Mouse (Mus musculus) large intestine, adult 2 months (tissue): ENCODE measurements around the gene Ptger3. TPM values are rescaled to one million over a fixed set of nuclear protein-coding genes. Genes with fewer than 3 reads are reported as not detected.

ENCODE experiments used
- DNase-seq: peaks from one replicate; pipeline ENCODE4 v3.0.0-alpha.2; 2012; ENCODE audit warnings: low read depth, low spot score
- WGBS: fragments of 180-500 bp; shearing (Covaris S2); methylation state at CpG from one replicate; pipeline ENCODE4 v1.1.7; 2018; 5-methylcytosine and 5-hydroxymethylcytosine counted together
- polyA plus RNA-seq: library from polyadenylated mRNA; depleted of rRNA; stranded (reverse); fragments of >200 nt; gene quantifications from 2 replicates; pipeline ENCODE4 v1.2.3, GENCODE M21; 2012

The Ptger3 gene
- polyA plus RNA-seq, 1 experiment: 2.7 TPM

DNA sequence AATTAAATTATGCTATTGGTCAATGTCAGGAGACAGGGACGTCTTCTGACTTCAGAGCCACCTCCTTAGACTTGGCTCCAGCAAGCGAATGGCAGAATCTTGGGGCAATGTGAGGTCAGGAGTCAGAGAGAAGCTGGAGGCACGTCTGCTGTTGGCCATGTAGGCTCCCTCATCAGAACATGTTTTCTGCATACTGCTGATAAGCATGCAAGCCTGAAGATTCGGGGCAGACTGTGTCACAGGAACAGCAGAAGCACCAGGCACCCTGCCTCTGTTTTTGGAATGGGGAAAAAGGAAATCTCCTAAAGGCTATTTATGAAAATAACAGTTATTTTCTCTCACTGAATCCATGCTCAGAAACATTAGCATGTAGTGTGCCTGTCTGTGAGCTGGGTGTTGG is 13.6 kb downstream of the Ptger3 start:
- 85% methylated on average over 4 of the region's 4 CpGs for WGBS
- no peak for DNase-seq

DNA sequence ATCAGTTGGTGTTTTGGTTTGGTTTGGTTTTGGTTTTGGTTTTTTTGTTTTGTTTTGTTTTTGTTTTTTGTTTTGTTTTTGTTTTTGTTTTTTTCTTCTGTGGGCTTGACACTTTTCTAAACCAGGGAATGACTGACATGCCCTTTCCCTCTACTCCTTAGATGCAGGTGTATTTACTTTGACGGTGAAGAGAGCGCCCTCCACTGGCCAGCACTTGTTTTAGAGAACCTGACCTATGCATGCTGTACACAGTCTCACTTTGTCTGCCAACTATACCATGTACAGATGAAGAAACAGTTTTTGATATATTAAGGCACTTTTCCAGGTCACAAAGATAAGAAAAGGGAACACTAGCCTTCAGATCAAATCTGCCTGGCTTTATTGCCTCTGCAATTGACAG is 15.1 kb downstream of the Ptger3 start:
- 32% methylated on average over 2 of the region's 2 CpGs for WGBS

DNA sequence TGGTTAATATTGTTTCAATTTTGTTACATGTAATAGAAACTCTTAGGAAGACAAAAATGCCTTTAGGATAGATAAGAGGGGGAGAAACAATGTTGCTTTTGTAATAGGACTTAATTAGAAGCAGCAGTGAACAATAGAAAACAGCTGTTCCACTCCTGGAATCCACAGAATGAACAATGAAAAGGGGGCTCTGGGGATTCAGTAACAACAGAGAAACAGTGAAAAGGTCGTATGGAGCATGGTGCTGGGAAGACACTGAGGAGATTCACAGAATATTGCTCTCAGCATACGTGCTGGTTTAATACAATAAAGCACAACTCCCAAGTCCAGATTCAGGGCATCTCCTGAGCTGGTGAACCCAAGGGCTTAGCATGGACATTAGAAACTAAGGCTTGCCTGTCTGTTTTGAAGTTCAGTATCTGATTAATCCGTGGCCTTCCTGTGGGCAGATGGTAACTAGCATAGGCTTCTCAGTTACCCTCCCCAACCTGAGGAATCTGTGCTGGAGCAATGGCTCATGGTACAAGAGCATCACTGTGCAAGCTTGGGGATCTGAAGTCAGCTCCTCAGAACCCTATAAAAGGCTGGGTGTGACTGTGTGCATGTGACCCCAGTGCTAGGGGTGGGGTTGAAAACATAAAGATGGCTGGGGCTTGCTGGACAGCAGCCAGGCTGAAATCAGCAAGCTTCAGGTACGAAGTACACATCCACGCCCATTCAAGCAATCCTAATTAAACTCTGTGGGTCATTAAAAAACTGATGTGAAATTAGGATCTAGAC is 16.1 kb downstream of the Ptger3 start:
- WGBS: 31% methylated on average over 5 of the region's 5 CpGs
- peak; percentile 87 for DNase-seq

More for the DNA sequence above, 15.1 kb downstream of the Ptger3 start:
- no peak for DNase-seq

DNA sequence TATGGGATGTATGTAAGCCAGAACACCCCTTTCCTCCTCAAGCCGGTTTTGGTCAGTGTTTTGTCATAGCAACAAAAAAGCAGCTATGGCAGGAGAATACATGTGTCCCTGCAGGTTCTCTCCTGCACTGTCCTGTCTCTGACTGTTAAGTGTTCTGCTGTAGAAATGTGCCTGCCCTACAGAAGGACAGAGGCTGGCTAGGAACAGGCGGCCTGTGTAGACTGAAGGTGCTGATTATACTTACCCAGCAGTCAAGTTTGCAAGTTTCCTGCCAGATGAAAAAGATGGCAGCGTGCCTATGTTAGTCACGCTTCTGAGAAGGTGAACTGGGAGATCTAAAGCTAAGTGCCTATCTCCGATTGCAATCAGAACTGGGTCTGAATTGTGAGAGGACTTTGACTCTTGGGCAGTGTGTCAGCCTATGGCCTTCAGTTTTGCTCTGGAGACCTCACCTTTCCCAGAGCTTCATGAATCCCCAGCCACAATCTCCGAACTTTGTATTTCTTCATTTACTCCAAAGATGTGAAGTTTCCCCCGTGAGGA is 31.2 kb downstream of the Ptger3 start:
- 37% methylated on average over 7 of the region's 7 CpGs for whole genome bisulfite sequencing
- peak; percentile 45 for DNase-seq

DNA sequence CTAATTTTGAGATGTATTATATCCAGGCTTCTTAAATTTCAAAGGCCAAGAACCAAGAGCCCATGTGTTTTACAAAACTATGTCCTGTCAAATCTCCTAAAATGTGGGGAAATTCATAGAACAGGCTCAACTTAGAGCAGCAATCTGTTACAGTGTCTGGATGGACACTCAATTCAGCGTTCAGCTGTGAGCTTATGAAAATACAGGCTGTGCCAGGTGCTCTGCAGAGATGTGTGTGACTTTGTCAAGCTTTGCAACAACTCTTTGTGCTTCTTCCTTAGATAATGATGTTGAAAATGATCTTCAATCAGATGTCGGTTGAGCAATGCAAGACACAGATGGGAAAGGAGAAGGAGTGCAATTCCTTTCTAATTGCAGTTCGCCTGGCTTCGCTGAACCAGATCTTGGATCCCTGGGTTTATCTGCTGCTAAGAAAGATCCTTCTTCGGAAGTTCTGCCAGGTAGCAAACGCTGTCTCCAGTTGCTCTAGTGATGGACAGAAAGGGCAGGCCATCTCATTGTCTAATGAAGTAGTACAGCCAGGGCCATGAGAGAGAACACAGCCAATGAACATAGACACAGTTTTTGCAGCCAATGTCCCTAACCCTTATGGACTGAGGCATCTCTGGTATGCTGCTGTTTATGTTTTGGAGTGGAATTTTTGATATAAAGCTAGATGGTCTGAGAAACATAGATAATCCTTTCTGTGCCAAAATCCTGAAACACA is 38.2 kb downstream of the Ptger3 start:
- WGBS: 82% methylated on average over 6 of the region's 6 CpGs
- no peak for DNase-seq

DNA sequence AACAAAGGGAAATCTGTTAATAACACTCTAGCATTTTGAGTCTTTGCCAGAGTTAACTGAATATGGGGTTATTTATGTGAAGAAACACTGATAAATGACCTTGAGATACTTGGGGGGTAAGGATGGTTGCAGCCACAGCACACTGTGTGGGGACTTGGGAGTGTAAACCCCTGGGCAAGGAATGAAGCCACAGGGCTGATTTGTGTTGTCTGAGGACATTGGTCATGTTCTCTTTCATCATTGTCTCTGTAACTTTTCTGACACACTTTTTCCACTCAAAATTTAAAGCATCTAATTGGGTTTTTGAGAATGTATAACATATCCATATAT is 38.7 kb downstream of the Ptger3 start:
- DNase-seq: no peak

DNA sequence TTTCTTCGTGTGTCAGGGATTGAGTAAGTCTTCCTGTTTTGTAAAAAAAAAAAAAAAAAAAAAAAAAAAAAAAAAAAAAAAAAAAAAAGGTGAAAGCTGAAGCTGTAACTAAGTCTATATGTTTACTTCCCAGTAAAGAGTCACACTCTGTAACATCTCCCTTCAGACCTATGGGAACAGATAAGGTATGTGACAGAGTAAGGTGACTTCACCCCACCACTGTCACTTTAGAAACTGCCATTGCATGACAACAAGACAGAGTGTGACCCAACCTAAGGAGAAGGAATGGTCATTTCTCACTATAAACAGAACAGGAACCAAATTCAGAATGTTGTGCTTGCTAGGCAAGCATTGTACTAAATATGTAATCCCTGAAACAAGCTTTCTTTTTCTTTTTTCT is 46.9 kb downstream of the Ptger3 start:
- DNase-seq: no peak
- 26% methylated on average over 1 of the region's 1 CpGs for WGBS

DNA sequence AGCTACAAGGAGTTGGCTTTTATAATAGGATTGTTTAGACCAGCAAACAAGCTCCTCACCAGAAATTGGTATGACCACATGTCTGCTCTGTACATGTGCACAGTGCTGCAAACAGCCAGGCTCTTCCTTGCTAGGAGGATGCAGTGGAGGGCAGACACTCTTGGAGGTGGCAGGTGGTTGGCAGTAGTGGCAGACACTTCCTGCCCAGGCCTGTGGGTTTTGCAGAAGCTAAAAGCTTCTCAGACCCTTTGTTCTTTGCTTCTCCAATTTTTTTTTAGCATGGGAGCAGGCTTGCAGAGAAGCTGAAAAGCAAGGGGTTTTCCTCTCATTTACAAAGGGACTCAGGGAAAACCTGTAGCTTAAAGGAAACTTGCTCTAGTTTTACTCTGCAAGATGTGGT is 50.3 kb downstream of the Ptger3 start:
- no peak for DNase-seq

DNA sequence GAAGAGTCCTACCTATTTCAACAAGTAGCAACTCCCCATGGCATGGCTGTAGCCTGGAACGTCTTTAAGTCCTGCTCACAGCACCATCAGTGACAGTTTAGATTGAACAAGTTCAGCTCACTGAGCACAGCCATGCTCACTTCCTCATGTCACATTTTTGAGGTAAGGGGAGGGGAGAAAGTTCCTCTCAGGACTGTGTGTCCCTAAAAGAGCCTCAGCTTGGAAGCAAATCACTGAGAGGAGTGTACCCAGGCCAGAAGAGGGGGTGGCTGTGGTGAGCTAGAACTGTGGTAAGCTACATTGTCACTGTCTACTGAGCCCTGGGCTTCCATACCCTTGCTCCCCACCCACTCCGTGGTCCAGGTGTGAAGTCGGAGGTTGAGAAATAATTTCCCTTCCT is 60.7 kb downstream of the Ptger3 start:
- DNase-seq: no peak
- 55% methylated on average over 3 of the region's 3 CpGs for whole genome bisulfite sequencing

DNA sequence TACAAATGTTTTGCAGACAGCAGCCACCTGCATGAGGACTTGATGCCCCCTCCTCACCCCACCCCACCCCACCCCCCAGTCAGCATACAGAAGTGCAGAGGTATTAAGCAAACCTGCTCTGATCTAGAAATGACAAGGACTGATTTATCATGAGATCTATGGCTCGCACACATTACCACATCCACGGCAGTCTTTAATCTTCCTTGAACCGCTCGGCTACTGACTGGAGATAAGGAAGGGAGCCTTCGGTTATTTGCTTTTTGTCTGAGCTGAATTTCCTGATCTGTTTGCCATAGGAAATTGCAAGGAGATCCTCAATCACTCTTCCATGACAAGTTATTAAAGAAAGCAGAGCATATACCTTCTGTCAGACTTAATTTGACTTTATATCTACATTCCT is 64.0 kb downstream of the Ptger3 start:
- no peak for DNase-seq
- WGBS: 35% methylated on average over 5 of the region's 5 CpGs

DNA sequence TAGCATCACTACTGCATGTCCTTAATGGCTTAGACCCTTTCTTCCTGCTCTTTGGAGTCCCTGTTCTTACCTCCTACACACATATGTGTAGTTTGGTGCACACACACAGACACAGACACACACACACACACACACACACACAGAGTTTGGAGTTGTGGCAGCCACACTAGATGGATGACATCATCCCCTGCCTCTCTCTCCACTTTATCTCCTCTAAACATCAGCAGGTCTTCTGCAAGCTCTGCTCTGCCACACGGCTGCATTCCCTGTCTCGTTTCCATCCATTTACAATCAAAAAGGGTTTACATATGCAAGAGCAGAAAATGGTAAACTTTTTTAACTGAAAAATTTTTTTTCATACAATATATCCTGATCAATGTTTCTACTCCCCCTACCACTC is 64.7 kb downstream of the Ptger3 start:
- 72% methylated on average over 2 of the region's 2 CpGs for WGBS
- no peak for DNase-seq

DNA sequence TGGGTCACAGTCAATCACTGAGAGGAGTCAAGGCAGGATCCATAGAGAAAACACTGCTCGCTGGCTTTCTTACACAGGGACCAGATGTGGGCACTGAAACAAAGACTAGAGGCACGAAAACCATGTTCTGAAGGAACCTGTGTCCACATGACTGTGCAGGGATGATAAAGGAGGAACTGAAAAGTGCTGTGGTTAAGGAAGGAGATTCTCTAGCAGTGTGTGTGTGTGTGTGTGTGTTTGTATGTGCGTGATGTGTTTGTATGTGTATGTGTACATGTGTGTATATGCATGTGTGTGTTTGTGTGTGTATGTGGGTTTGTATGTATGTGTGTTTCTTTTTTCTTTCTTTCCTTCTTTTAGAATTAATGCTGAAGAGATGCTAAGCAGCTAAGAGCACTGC is 67.7 kb downstream of the Ptger3 start:
- no peak for DNase-seq
- WGBS: 82% methylated on average over 3 of the region's 3 CpGs

DNA sequence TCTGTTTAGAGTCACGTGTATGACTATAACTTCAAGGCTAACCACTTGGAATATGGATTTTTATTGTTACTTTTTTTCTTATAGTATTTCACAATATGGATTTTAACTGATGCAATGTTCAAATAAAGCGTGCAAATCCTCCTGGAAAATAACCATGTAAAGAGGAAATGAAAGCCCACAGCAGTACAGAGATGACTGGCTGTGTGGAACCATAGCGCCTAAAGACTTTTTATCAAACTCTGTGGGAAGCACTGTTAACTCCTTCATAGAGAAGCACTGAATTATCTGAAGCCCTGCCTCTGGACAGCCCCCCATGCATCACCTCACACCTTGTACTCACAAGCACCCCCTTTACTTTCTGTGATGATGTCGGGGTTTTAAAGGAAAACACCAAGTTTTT is 69.0 kb downstream of the Ptger3 start:
- no peak for DNase-seq
- 77% methylated on average over 4 of the region's 4 CpGs for WGBS

DNA sequence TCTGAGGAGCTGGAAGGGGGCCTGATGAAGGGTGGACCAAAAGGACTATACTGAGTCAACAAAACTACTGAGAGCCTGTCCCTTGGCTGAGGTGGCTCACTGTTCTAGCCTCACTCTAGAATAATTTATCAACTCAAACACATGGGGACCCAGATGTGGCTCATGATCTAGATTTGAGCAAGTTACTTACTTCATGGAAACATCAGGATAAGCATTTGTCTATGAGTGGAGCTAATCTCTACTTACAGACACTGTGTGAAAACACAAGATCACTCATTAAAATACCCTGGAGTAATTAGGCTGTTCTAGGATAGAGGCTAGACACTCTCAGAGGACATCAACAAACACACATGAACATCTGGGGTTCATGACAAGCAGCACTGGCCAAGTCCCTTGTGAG is 70.2 kb downstream of the Ptger3 start:
- DNase-seq: no peak

DNA sequence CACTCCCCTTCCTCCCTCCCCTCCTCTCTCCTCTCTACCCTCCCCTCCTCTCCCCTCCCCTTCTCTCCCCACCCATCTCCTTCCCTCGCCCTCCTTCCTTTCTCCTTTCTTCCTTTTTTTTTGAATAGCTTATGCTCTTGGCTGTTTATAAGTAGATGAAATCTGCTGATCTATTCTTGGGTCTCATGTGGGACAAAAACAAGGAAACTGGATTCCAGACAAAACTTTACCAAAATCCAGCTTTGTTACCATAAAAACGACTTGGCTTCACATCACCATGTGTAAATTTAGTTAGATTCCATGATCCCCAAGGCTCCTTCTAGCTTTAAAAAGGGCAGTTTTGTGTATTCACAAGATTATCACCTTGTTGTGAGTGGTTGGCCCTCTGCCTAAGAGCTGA is 70.6 kb downstream of the Ptger3 start:
- WGBS: 52% methylated on average over 2 of the region's 2 CpGs
- no peak for DNase-seq

DNA sequence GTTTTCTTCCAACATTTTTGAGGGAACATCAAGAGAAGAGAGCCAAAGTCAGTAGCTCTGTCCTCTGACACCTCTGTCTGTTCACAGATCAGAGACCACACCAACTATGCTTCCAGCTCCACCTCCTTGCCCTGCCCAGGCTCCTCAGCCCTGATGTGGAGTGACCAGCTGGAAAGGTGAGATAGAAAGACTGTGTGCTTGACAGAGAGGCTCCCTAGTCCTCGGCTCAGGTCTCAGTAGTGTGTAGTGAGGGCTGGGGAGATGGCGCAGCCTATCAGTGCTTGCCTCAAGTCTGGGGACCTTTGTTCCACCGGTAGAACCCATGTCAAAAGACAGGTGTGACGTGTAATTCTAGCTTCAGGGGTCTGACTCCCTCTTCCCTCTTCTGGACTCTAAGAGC is 74.9 kb downstream of the Ptger3 start:
- DNase-seq: no peak
- 77% methylated on average over 4 of the region's 4 CpGs for WGBS

DNA sequence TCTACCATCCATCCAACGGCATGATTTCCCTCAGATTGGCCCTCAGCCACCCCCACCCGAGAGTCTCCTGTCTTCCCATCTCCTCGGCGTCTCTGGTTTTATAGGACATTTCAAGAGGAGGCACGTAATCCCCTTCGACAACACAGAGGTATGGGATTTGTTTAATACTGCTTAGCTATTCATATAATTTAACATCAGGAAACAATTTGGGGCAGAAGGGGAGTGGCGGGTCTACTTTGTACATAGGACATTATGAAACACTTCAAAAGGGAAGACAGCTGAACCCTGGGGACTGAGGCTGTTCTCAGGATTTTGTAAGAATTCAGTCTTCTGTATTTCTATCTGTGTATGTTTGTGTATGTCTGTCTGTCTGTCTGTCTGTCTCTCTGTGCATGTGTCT is 94.9 kb downstream of the Ptger3 start:
- no peak for DNase-seq
- WGBS: 69% methylated on average over 7 of the region's 7 CpGs

DNA sequence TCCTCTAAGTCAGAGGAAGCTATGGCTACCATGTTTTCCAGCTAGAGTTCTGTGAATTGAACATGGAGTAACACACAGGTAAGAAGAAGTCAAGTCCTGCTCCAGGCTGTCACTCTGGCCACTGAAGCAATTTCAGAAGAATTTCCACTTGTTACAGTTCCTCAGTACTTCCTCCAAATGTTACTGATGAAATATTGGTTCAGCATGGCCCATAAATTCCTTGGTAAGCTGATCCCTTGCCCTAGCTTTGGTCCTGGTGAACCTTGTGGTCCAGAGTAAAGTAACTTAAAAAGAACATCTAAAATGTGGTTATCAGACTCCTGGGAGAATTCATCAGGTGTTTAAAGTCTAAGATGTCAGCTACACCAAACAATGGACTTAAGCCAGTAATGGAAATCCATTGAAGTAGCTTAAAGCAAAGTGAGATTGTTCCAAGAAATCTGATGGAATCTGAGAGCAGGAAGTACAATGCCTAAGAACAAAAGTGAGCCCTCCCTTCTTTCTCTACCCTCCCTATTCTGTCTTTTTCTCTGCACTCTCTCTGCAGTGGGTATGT is 97.9 kb downstream of the Ptger3 start:
- no peak for DNase-seq

DNA sequence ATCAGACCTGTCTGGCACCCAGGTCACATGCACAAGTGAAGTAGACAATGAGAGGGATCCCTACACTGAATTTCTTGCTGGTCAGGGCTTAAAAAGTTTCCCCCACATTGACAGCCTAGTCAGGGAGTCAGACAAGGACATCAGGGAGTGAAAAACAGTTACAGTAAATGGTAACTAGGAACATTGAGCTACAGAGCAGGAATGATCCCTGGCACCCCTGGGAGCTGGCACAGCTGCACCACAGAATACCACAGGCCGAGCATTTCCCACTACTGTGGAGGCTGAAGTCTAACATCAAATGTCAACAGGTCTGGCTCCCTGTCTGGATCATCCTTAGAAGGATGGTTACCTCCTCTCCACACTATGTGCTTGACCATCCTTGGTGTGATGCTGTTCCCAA is 98.8 kb downstream of the Ptger3 start:
- 56% methylated on average over 1 of the region's 1 CpGs for WGBS
- DNase-seq: no peak

DNA sequence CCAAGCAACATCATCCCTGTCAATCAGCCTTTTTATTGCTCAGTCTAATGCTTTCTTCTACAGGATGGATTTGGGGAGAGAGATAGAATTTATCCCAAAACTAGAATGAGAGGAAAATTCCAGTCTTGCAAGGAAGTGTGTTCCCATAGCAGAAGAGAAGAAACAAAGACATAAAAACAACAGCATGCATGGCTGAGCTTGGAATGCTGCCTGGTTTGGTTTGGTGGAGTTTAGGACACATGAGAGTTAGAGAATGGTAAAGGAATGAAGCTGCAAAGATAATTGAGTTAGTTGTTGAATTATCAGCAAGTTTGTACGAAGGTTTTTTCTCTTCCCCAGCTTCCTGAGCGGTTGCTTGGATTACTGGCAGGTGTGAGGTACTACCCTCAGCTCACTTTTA is 99.5 kb downstream of the Ptger3 start:
- DNase-seq: no peak
- 65% methylated on average over 2 of the region's 2 CpGs for WGBS

DNA sequence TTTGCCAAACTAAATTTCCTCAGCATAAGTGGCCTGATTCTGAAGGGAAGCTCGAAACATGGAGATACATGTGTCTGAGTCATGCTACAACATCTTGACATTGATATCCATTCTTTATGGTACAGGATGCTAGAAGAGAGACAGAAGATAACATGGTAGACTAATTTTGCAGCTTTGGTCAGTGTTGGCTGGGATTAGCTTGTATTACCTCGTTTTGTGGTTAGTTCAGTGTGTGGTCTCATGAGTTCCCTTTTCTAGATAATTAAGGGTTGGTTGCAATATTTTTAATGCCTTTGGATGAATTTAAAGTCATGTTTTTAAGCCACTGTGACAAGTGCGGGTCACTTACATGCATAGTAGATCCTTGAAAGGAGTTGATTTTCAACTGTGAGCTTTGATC is 119.4 kb downstream of the Ptger3 start:
- DNase-seq: no peak
- WGBS: 77% methylated on average over 3 of the region's 3 CpGs
